ENCODE assay signal across 10 mouse cellular contexts in genomic region chr8:125504605-125505257, GRCm38 (mm10).
DNase-seq lines count a peak whose midpoint lies in the region; ATAC-seq and TF ChIP-seq lines count a peak whose summit lies in the region.
"Had no signal": no experiment of that assay in that cellular context is flagged by ENCODE, and none has a peak within 500 bp of the region (broad histone marks: within the 10 kb centered on the region; RNA-seq: fewer than 3 reads in every experiment).

No protein-coding gene starts in this region.

- no peak overlapping the region for H3K4me3 ChIP-seq in forebrain, embryonic 15.5 days
- no peak overlapping the region for H3K4me3 ChIP-seq in forebrain, embryonic 14.5 days (ENCODE audit: low read depth, low read length)
- no peak overlapping the region for H3K4me3 ChIP-seq in midbrain, embryonic 10.5 days
- no peak overlapping the region for H3K4me3 ChIP-seq in midbrain, postnatal 0 days (ENCODE audit: low read depth, low read length)
- no peak overlapping the region for H3K4me3 ChIP-seq in hindbrain, embryonic 16.5 days (ENCODE audit: low read length)
- H3K4me3 ChIP-seq in midbrain, embryonic 14.5 days (replicated peaks; ENCODE audit: low read depth, low read length), result no peak overlapping the region
- H3K4me3 ChIP-seq: myocyte had no signal

- no peak overlapping the region for H3K27ac ChIP-seq in forebrain, embryonic 15.5 days (replicated peaks)
- H3K27ac ChIP-seq in forebrain, embryonic 14.5 days (ENCODE audit: low read depth, low read length), result no peak overlapping the region
- H3K27ac ChIP-seq in midbrain, embryonic 10.5 days (replicated peaks), result peak overlapping the region; percentile 58
- no peak overlapping the region for H3K27ac ChIP-seq in midbrain, postnatal 0 days (ENCODE audit: low read depth, low read length)
- no peak overlapping the region; the same call in 1 of the 2 replicates for H3K27ac ChIP-seq in hindbrain, embryonic 16.5 days (ENCODE audit: low read depth, low read length)
- H3K27ac ChIP-seq in midbrain, embryonic 14.5 days (replicated peaks; ENCODE audit: low read depth, low read length), result peak overlapping the region; percentile 50

- no peak overlapping the region for H3K4me2 ChIP-seq in forebrain, embryonic 15.5 days (replicated peaks)
- no peak overlapping the region for H3K4me2 ChIP-seq in forebrain, embryonic 14.5 days (ENCODE audit: low read length)
- H3K4me2 ChIP-seq in midbrain, postnatal 0 days (ENCODE audit: low read depth, low read length, poor library complexity, severe bottlenecking), result no peak overlapping the region
- no peak overlapping the region for H3K4me2 ChIP-seq in hindbrain, embryonic 16.5 days (ENCODE audit: low read length)
- no peak overlapping the region for H3K4me2 ChIP-seq in midbrain, embryonic 14.5 days (ENCODE audit: low read length)

- no peaks in the 10 kb centered on the region for H3K36me3 ChIP-seq in forebrain, embryonic 15.5 days
- 0 out of 2 replicates have a peak, but pooled peaks cover 2% of the 10 kb centered on the region for H3K36me3 ChIP-seq in forebrain, embryonic 14.5 days (ENCODE audit: control insufficient read depth, insufficient read depth, low read length)
- no peaks in the 10 kb centered on the region for H3K36me3 ChIP-seq in midbrain, embryonic 10.5 days
- no peaks in the 10 kb centered on the region for H3K36me3 ChIP-seq in midbrain, postnatal 0 days (ENCODE audit: insufficient read depth, low read length)
- H3K36me3 ChIP-seq in hindbrain, embryonic 16.5 days (ENCODE audit: control insufficient read depth, insufficient read depth, low read length), result no peaks in the 10 kb centered on the region
- no peaks in the 10 kb centered on the region for H3K36me3 ChIP-seq in midbrain, embryonic 14.5 days (ENCODE audit: control insufficient read depth, insufficient read depth, low read length)

- ATAC-seq in forebrain, embryonic 15.5 days (replicated peaks), result peak; percentile 49; the same call in 1 of the 2 replicates
- no peak for ATAC-seq in forebrain, embryonic 14.5 days
- ATAC-seq in midbrain, postnatal 0 days (ENCODE audit: low FRiP score), result no peak
- peak; percentile 41 for ATAC-seq in hindbrain, embryonic 16.5 days
- no peak for ATAC-seq in midbrain, embryonic 14.5 days (ENCODE audit: low FRiP score, low TSS enrichment)

- H3K9ac ChIP-seq in forebrain, embryonic 15.5 days (replicated peaks), result no peak overlapping the region
- no peak overlapping the region for H3K9ac ChIP-seq in forebrain, embryonic 14.5 days (ENCODE audit: low read length)
- no peak overlapping the region for H3K9ac ChIP-seq in midbrain, postnatal 0 days (replicated peaks; ENCODE audit: low read length, poor library complexity, severe bottlenecking)
- no peak overlapping the region for H3K9ac ChIP-seq in hindbrain, embryonic 16.5 days (ENCODE audit: low read depth, low read length)
- H3K9ac ChIP-seq in midbrain, embryonic 14.5 days (replicated peaks; ENCODE audit: low read length), result no peak overlapping the region

- H3K9me3 ChIP-seq in forebrain, embryonic 15.5 days, result no peaks in the 10 kb centered on the region
- no peaks in the 10 kb centered on the region for H3K9me3 ChIP-seq in forebrain, embryonic 14.5 days (replicated peaks; ENCODE audit: control insufficient read depth, low read length)
- H3K9me3 ChIP-seq in midbrain, embryonic 10.5 days (replicated peaks), result no peaks in the 10 kb centered on the region
- no peaks in the 10 kb centered on the region for H3K9me3 ChIP-seq in midbrain, postnatal 0 days (ENCODE audit: low read length)
- no peaks in the 10 kb centered on the region for H3K9me3 ChIP-seq in hindbrain, embryonic 16.5 days (ENCODE audit: control insufficient read depth, low read length)
- no peaks in the 10 kb centered on the region for H3K9me3 ChIP-seq in midbrain, embryonic 14.5 days (ENCODE audit: control insufficient read depth, low read length)

- peaks cover 39% of the 10 kb centered on the region for H3K4me1 ChIP-seq in forebrain, embryonic 15.5 days
- H3K4me1 ChIP-seq in forebrain, embryonic 14.5 days (ENCODE audit: control insufficient read depth, insufficient read depth, low read length), result peaks cover 38% of the 10 kb centered on the region
- H3K4me1 ChIP-seq in midbrain, embryonic 10.5 days, result peaks cover 62% of the 10 kb centered on the region
- peaks cover 13% of the 10 kb centered on the region; the same call in 1 of the 2 replicates for H3K4me1 ChIP-seq in midbrain, postnatal 0 days (ENCODE audit: insufficient read depth, low read length)
- peaks cover 28% of the 10 kb centered on the region for H3K4me1 ChIP-seq in hindbrain, embryonic 16.5 days (ENCODE audit: control insufficient read depth, insufficient read depth, low read depth, low read length)
- peaks cover 69% of the 10 kb centered on the region for H3K4me1 ChIP-seq in midbrain, embryonic 14.5 days (ENCODE audit: control insufficient read depth, insufficient read depth, low read length)

- no peak for DNase-seq in forebrain, embryonic 14.5 days (ENCODE audit: low spot score)
- DNase-seq in midbrain, embryonic 10.5 days (ENCODE audit: low spot score), result no peak
- no peak for DNase-seq in midbrain, postnatal 0 days (ENCODE audit: low spot score)
- no peak for DNase-seq in midbrain, embryonic 14.5 days
- DNase-seq in B cell, adult 2 months, result no peak
- DNase-seq in spleen, postnatal 14 days (ENCODE audit: low spot score in 2 of 2), result no peak

- H3K27me3 ChIP-seq in forebrain, embryonic 15.5 days, result no peaks in the 10 kb centered on the region
- H3K27me3 ChIP-seq in forebrain, embryonic 14.5 days (replicated peaks; ENCODE audit: control insufficient read depth, insufficient read depth, low read length), result no peaks in the 10 kb centered on the region
- H3K27me3 ChIP-seq in midbrain, embryonic 10.5 days (ENCODE audit: low read depth, poor library complexity, severe bottlenecking), result no peaks in the 10 kb centered on the region
- no peaks in the 10 kb centered on the region for H3K27me3 ChIP-seq in midbrain, postnatal 0 days (ENCODE audit: insufficient read depth, low read length)
- no peaks in the 10 kb centered on the region for H3K27me3 ChIP-seq in hindbrain, embryonic 16.5 days (replicated peaks; ENCODE audit: control insufficient read depth, insufficient read depth, low read length)
- no peaks in the 10 kb centered on the region for H3K27me3 ChIP-seq in midbrain, embryonic 14.5 days (ENCODE audit: control insufficient read depth, insufficient read depth, low read length)
- H3K27me3 ChIP-seq: CH12.LX had no signal

- 33% methylated on average over 6 of the region's 6 CpGs for WGBS in forebrain, embryonic 15.5 days
- 28% methylated on average over 6 of the region's 6 CpGs for WGBS in forebrain, embryonic 14.5 days
- WGBS in midbrain, embryonic 10.5 days, result 36% methylated on average over 6 of the region's 6 CpGs
- WGBS in midbrain, postnatal 0 days, result 42% methylated on average over 6 of the region's 6 CpGs
- WGBS in hindbrain, embryonic 16.5 days, result 29% methylated on average over 6 of the region's 6 CpGs
- WGBS in midbrain, embryonic 14.5 days, result 33% methylated on average over 6 of the region's 6 CpGs

- no peak for TF ChIP-seq CTCF in midbrain, postnatal 0 days (IDR thresholded peaks at IDR 0.05)

Comparison
In these comparisons a context has a peak if more than half of its experiments do, and no peak if none do; other contexts are left out.
1. ATAC-seq: peak in forebrain, embryonic 15.5 days (single experiment) and hindbrain, embryonic 16.5 days (single experiment); none in forebrain, embryonic 14.5 days (single experiment), midbrain, postnatal 0 days (single experiment) and midbrain, embryonic 14.5 days (single experiment).
2. H3K27ac ChIP-seq: peak in midbrain, embryonic 10.5 days (single experiment) and midbrain, embryonic 14.5 days (single experiment); none in forebrain, embryonic 15.5 days (single experiment), forebrain, embryonic 14.5 days (single experiment), midbrain, postnatal 0 days (single experiment) and hindbrain, embryonic 16.5 days (single experiment).